Mouse (Mus musculus) liver, embryonic 14.5 days (tissue): Measurements from ENCODE around the gene Foxn1. TPM values are rescaled to one million over a fixed set of nuclear protein-coding genes. Genes with fewer than 3 reads are reported as not detected.

Experiments
- ATAC-seq: fragments of 200-750 bp; cut with Nextera tagmentation; 2 replicates; pipeline ENCODE4 v1.8.0; 2017; ENCODE audit warnings: moderate number of reproducible peaks, mild to moderate bottlenecking, moderate library complexity; ENCODE audit not compliant: insufficient read depth
- DNase-seq, 3 experiments: peaks; one replicate each; pipeline ENCODE4 v3.0.0-alpha.2; 2012 to 2013; ENCODE audit warnings: low read depth in 3 of 3, low spot score in 3 of 3
- H3K27ac ChIP-seq: fragments of 300-500 bp; sonication (generic); 2 replicates; pipeline ENCODE4 v1.5.1; 2014; ENCODE audit warnings: moderate library complexity, mild to moderate bottlenecking, control low read depth, inconsistent platforms
- H3K27me3 ChIP-seq: fragments of 300-500 bp; sonication (generic); 2 replicates; pipeline ENCODE4 v1.6.1; 2014; ENCODE audit warnings: mild to moderate bottlenecking, low read length, moderate library complexity; ENCODE audit not compliant: control insufficient read depth, insufficient read depth
- H3K36me3 ChIP-seq: fragments of 300-500 bp; sonication (generic); replicated peaks from 2 replicates; pipeline ENCODE4 v1.6.1; 2014; ENCODE audit warnings: low read depth; ENCODE audit not compliant: control insufficient read depth, insufficient read depth
- H3K4me1 ChIP-seq, 2 experiments: fragments of 200-500 bp in 1 of 2; fragments of 300-500 bp in 1 of 2; sonication (generic) in 1 of 2; replicated peaks; 2 replicates each; pipeline ENCODE4 v1.6.1; 2012 to 2014; ENCODE audit warnings: antibody characterized with exemption in 1 of 2, inconsistent platforms in 1 of 2, low read length in 1 of 2; ENCODE audit not compliant: control insufficient read depth in 2 of 2, insufficient read depth in 2 of 2
- H3K4me2 ChIP-seq: fragments of 300-500 bp; sonication (generic); 2 replicates; pipeline ENCODE4 v1.6.1; 2014; ENCODE audit warnings: low read depth, mild to moderate bottlenecking, control low read depth, moderate library complexity
- H3K4me3 ChIP-seq, 2 experiments: fragments of 200-500 bp in 1 of 2; fragments of 300-500 bp in 1 of 2; sonication (generic) in 1 of 2; 2 replicates each; pipeline ENCODE4 v1.5.1; 2012 to 2014; ENCODE audit warnings: low read depth in 2 of 2, low read length in 2 of 2, mild to moderate bottlenecking in 2 of 2, control low read depth in 1 of 2, inconsistent platforms in 1 of 2, moderate library complexity in 1 of 2; ENCODE audit not compliant: insufficient read depth in 1 of 2
- H3K9ac ChIP-seq: fragments of 300-500 bp; sonication (generic); replicated peaks from 2 replicates; pipeline ENCODE4 v1.6.1; 2014; ENCODE audit warnings: mild to moderate bottlenecking, control low read depth, moderate library complexity
- H3K9me3 ChIP-seq: fragments of 300-500 bp; sonication (generic); 2 replicates; pipeline ENCODE4 v1.6.1; 2016; ENCODE audit warnings: low read length, mixed read lengths; ENCODE audit not compliant: control insufficient read depth
- CTCF ChIP-seq: IDR thresholded peaks from 2 replicates; pipeline ENCODE4 v1.5.1; 2016; ENCODE audit warnings: antibody characterized with exemption, low read depth, control low read depth
- EP300 ChIP-seq: IDR thresholded peaks from 2 replicates; pipeline ENCODE4 v1.6.1; 2016; ENCODE audit warnings: antibody characterized with exemption, low read depth
- WGBS: fragments of 180-500 bp; shearing (Covaris S2); extraction: QIAGEN DNeasy Blood & Tissue Kit; methylation state at CpG from one replicate; pipeline ENCODE4 v1.1.7; 2014; ENCODE audit not compliant: insufficient replicate concordance; 5-methylcytosine and 5-hydroxymethylcytosine counted together
- polyA plus RNA-seq, 2 experiments: library from polyadenylated mRNA; depleted of rRNA in 1 of 2; stranded (reverse) in 1 of 2; unstranded in 1 of 2; fragments of >200 nt; fragmentation: Nextera tagmentation in 1 of 2; extraction: Ambion mirVana in 1 of 2; gene quantifications; 2 replicates each; pipeline versions ENCODE4 v1.2.1 to v1.2.3; 2012 to 2014

Gene Foxn1
- polyA plus RNA-seq, 2 experiments = not detected

DNA sequence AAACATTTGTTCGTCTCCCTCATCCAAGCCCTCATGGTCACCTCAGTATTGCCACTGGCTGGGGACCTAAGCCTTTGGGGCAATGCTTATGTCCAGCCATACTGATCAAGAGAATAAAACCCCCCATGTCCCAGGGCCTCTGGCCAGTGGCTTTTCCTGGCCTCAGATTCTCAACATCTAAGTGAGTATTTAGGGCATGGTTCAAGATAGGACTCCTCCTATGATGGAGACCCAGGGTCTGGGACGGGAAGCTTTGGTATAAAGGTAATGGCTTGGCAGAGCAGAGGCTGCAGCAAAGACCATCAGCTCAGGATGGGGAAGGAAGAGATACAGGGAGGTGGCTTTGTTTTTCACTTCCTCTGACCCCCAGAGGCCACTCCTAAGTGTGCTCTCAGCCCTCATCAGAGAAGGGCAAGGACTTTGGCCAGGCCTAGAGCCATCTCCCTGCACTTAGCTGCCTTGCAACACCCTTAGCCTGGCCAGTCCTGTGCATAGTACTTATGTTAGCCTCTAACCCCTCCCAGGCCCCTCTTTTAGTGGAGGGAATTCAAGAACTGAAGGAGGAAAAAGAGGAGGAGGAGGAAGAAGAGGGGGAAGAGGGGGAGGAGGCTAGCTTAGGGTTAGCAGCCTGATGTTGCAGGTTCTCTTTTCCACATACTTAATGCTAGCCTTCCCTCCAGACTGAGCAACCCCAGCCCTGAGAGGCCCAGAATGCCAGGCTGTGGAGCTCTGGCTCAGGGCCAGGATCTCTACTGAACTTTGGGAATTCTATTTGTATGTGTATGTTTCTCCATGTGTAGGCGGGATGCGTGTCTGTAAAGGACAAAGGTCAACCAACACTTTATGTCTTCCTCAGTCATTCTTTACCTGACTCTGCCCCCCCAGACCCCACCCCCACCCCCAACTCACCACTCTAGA is 36.7 kb downstream of the Foxn1 start:
- no peak overlapping the region for H3K9ac ChIP-seq
- no peaks in the 10 kb centered on the region for H3K9me3 ChIP-seq
- 0 out of 2 replicates have a peak, but pooled peaks cover 2% of the 10 kb centered on the region for H3K36me3 ChIP-seq
- no peak overlapping the region for H3K27ac ChIP-seq
- WGBS = 71% methylated on average over 4 of the region's 4 CpGs
- DNase-seq = no peak
- no peak overlapping the region for H3K4me3 ChIP-seq
- H3K4me1 ChIP-seq = peaks cover 16 to 27% of the 10 kb centered on the region in 2 experiments
- H3K27me3 ChIP-seq = no peaks in the 10 kb centered on the region
- H3K4me2 ChIP-seq = no peak overlapping the region
- TF ChIP-seq EP300 (no peak), CTCF (no peak)
- no peak for ATAC-seq

DNA sequence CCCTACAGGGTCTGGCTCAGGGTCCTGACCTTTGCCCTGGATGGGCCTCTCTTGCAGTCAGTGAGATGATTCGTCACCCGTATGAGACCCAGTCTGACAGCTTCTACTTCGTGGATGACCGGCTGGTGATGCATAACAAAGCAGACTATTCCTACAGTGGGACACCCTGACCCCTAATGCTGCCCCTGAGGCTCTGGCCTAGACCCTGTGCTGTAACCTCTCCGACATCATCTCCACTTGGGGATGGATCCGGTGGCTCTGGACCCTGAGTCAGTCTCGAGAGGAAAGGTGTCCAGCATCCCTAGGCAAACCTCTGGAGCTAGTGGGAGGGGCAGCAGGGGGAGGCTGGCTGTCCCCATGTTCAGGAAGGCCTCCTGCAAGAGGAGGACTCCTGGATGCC is 37.9 kb downstream of the Foxn1 start:
- peaks cover 25 to 36% of the 10 kb centered on the region in 2 experiments for H3K4me1 ChIP-seq
- no peak overlapping the region for H3K27ac ChIP-seq
- no peak overlapping the region for H3K4me2 ChIP-seq

DNA sequence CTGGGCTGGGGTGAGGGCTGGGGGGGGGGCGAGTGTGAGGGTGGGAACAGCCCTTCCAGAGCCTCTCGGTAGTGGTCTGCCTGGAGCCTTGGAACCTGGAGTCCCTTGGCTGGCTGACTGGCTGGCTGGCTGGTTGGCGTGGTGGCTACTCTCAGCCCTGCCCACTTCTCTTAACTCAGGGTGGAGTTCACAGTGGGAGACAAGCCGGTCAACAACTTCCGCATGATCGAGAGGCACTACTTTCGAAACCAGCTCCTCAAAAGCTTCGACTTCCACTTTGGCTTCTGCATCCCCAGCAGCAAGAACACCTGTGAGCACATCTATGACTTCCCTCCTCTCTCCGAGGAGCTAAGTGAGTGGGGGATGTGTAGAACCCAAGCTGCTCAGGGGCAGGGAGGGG is 38.5 kb downstream of the Foxn1 start:
- TF ChIP-seq CTCF (no peak), EP300 (no peak)
- H3K4me2 ChIP-seq = no peak overlapping the region
- H3K9me3 ChIP-seq = no peaks in the 10 kb centered on the region
- no peak for DNase-seq
- H3K4me3 ChIP-seq = no peak overlapping the region
- H3K27me3 ChIP-seq = no peaks in the 10 kb centered on the region
- 75% methylated on average over 8 of the region's 9 CpGs for WGBS
- no peak overlapping the region for H3K27ac ChIP-seq
- ATAC-seq = no peak
- 0 out of 2 replicates have a peak, but pooled peaks cover 2% of the 10 kb centered on the region for H3K36me3 ChIP-seq
- H3K4me1 ChIP-seq = peaks cover 27 to 38% of the 10 kb centered on the region in 2 experiments
- H3K9ac ChIP-seq = no peak overlapping the region

More for the DNA sequence above, 37.9 kb downstream of the Foxn1 start:
- ATAC-seq (no peak), DNase-seq (no peak)
- H3K27me3 ChIP-seq = no peaks in the 10 kb centered on the region
- no peaks in the 10 kb centered on the region for H3K9me3 ChIP-seq
- TF ChIP-seq CTCF (no peak), EP300 (no peak)
- no peak overlapping the region for H3K9ac ChIP-seq
- no peak overlapping the region for H3K4me3 ChIP-seq
- 0 out of 2 replicates have a peak, but pooled peaks cover 2% of the 10 kb centered on the region for H3K36me3 ChIP-seq
- 69% methylated on average over 7 of the region's 7 CpGs for WGBS

DNA sequence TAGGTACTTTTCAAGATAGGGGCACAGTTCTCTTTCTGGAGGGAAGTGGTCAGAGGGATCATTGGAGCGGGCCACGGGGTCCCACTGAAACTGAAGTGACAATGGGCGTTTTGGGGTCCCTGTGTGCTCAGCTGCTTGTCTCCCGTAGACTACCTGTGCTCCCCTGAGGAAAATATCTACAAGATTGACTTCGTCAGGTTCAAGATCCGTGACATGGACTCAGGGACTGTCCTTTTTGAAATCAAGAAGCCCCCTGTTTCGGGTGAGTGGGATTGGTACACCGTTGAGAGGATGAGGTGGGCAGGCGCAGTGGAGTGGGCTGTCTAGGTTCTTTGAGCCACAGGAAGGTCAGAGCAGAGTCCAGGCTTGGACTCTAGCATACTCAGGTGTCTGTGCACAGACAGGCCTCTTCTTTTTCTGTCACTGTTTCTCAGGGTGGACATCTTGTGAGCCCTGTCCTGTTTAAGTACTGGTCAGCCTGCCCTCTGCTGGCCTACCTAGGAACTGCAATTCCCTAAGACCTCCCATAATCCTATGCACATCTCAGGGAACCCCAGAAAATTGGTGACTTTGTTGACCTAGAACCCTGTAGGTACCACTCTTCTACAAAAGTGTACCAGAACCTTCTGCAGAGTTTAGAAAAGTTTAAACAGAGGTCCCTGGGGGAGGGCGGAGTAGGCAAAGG is 39.1 kb downstream of the Foxn1 start:
- DNase-seq (peak; percentile 64 to 71 (median 70)), ATAC-seq (no peak)
- Histone ChIP-seq H3K4me1 (peaks cover 28 to 40% of the 10 kb centered on the region in 2 experiments), H3K9ac (no peak overlapping the region), H3K36me3 (0 out of 2 replicates have a peak, but pooled peaks cover 2% of the 10 kb centered on the region), H3K9me3 (no peaks in the 10 kb centered on the region), H3K4me2 (no peak overlapping the region), H3K27me3 (no peaks in the 10 kb centered on the region), H3K27ac (no peak overlapping the region), H3K4me3 (no peak overlapping the region)
- TF ChIP-seq CTCF (peak; percentile 94), EP300 (no peak)
- 79% methylated on average over 10 of the region's 10 CpGs for WGBS
